Comparison of ENCODE assay signal across 10 mouse cellular contexts in the genomic region with DNA sequence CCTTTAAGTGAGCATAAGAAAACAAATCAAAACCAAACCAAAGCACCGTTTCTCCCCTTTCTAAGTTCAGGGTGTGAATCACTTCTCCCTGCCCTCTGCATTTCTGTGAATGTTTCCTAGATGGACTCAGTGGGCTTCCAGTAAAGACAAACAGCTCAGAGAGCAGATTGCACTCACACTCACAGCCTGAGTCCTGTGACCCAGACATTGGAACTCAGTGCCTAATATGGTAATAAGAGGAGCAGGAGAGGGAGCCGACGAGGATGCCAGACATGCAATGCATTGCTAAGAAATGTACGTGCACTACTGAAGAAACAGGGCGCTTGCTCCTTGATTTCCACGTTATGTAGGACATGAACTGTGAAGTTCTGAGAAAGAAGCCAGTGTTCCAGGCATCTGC.
A peak's percentile ranks its signal among the peaks of the same experiment; 100 is the strongest.
DNase-seq lines count a peak whose midpoint lies in the region; ATAC-seq and TF ChIP-seq lines count a peak whose summit lies in the region.
"Had no signal": no experiment of that assay in that cellular context is flagged by ENCODE, and none has a peak within 500 bp of the region (broad histone marks: within the 10 kb centered on the region; RNA-seq: fewer than 3 reads in every experiment).

No protein-coding gene starts in this region.

- ATAC-seq in kidney, postnatal 0 days (replicated peaks; ENCODE audit: low FRiP score, low read depth), result no peak
- ATAC-seq in intestine, embryonic 15.5 days, result 0 out of 2 replicates have a peak, but pooled peaks have one; percentile 40
- ATAC-seq in stomach, embryonic 14.5 days (ENCODE audit: insufficient number of reproducible peaks, insufficient read depth, low FRiP score, low read depth), result no peak

- intact Hi-C loops in gastrocnemius, postnatal 14 days (cut with DNase I; ENCODE audit: low total_unique reads), result no loop called here

- peak overlapping the region; percentile 61 for H3K27ac ChIP-seq in kidney, postnatal 0 days
- H3K27ac ChIP-seq in embryonic facial prominence, embryonic 10.5 days (replicated peaks), result no peak overlapping the region
- peak overlapping the region; percentile 42 for H3K27ac ChIP-seq in intestine, embryonic 15.5 days
- H3K27ac ChIP-seq in stomach, embryonic 14.5 days (ENCODE audit: low read length), result peak overlapping the region; percentile 22; the same call in 1 of the 2 replicates
- H3K27ac ChIP-seq: hindbrain, embryonic 10.5 days had no signal

- H3K9me3 ChIP-seq in kidney, postnatal 0 days (replicated peaks; ENCODE audit: low read length), result no peaks in the 10 kb centered on the region
- H3K9me3 ChIP-seq in embryonic facial prominence, embryonic 10.5 days, result no peaks in the 10 kb centered on the region
- no peaks in the 10 kb centered on the region for H3K9me3 ChIP-seq in intestine, embryonic 15.5 days
- H3K9me3 ChIP-seq in stomach, embryonic 14.5 days (ENCODE audit: control insufficient read depth, low read depth, low read length), result no peaks in the 10 kb centered on the region
- H3K9me3 ChIP-seq: hindbrain, embryonic 10.5 days had no signal

- peaks cover 34% of the 10 kb centered on the region for H3K4me1 ChIP-seq in kidney, postnatal 0 days (replicated peaks; ENCODE audit: insufficient read depth, low read length)
- H3K4me1 ChIP-seq in embryonic facial prominence, embryonic 10.5 days, result peaks cover 53% of the 10 kb centered on the region
- H3K4me1 ChIP-seq in intestine, embryonic 15.5 days (replicated peaks), result peaks cover 39% of the 10 kb centered on the region
- peaks cover 31% of the 10 kb centered on the region for H3K4me1 ChIP-seq in stomach, embryonic 14.5 days (ENCODE audit: control insufficient read depth, insufficient read depth, low read length)

- no peaks in the 10 kb centered on the region for H3K36me3 ChIP-seq in kidney, postnatal 0 days (ENCODE audit: insufficient read depth, low read length)
- H3K36me3 ChIP-seq in embryonic facial prominence, embryonic 10.5 days (replicated peaks), result no peaks in the 10 kb centered on the region
- no peaks in the 10 kb centered on the region for H3K36me3 ChIP-seq in intestine, embryonic 15.5 days
- H3K36me3 ChIP-seq in stomach, embryonic 14.5 days (ENCODE audit: control insufficient read depth, insufficient read depth, low read length), result no peaks in the 10 kb centered on the region
- H3K36me3 ChIP-seq: hindbrain, embryonic 10.5 days had no signal

- WGBS in kidney, postnatal 0 days, result 30% methylated on average over 6 of the region's 6 CpGs
- 56% methylated on average over 6 of the region's 6 CpGs for WGBS in embryonic facial prominence, embryonic 10.5 days
- 38% methylated on average over 6 of the region's 6 CpGs for WGBS in intestine, embryonic 15.5 days
- WGBS in stomach, embryonic 14.5 days, result 45% methylated on average over 6 of the region's 6 CpGs

- no peak for TF ChIP-seq CTCF in kidney, postnatal 0 days (IDR thresholded peaks at IDR 0.05; ENCODE audit: low read depth)

- H3K9ac ChIP-seq in kidney, postnatal 0 days (ENCODE audit: low read depth, low read length), result no peak overlapping the region
- no peak overlapping the region for H3K9ac ChIP-seq in intestine, embryonic 15.5 days
- no peak overlapping the region for H3K9ac ChIP-seq in stomach, embryonic 14.5 days (replicated peaks; ENCODE audit: low read depth, low read length)

- DNase-seq in kidney, postnatal 0 days (ENCODE audit: low spot score), result no peak
- no peak for DNase-seq in kidney, adult 8-10 months
- peak; percentile 20 for DNase-seq in embryonic facial prominence, embryonic 10.5 days (ENCODE audit: low spot score)
- DNase-seq in T-cell, adult 2 months (ENCODE audit: low spot score), result no peak
- no peak for DNase-seq in gastrocnemius, postnatal 14 days
- DNase-seq in cerebellum, adult 11-12 months, result no peak
- DNase-seq: adrenal gland, postnatal 14 days had no signal

- no peak overlapping the region for H3K4me2 ChIP-seq in kidney, postnatal 0 days (ENCODE audit: low read length)
- no peak overlapping the region for H3K4me2 ChIP-seq in intestine, embryonic 15.5 days (replicated peaks)
- H3K4me2 ChIP-seq in stomach, embryonic 14.5 days (replicated peaks; ENCODE audit: low read depth, low read length), result no peak overlapping the region

- H3K27me3 ChIP-seq in kidney, postnatal 0 days (ENCODE audit: insufficient read depth, low read length), result no peaks in the 10 kb centered on the region
- H3K27me3 ChIP-seq in embryonic facial prominence, embryonic 10.5 days (replicated peaks; ENCODE audit: low read depth, poor library complexity, severe bottlenecking), result no peaks in the 10 kb centered on the region
- no peaks in the 10 kb centered on the region for H3K27me3 ChIP-seq in intestine, embryonic 15.5 days (replicated peaks)
- no peaks in the 10 kb centered on the region for H3K27me3 ChIP-seq in stomach, embryonic 14.5 days (ENCODE audit: control insufficient read depth, insufficient read depth, low read length)

- no peak overlapping the region for H3K4me3 ChIP-seq in kidney, postnatal 0 days (replicated peaks; ENCODE audit: low read depth, low read length)
- no peak overlapping the region for H3K4me3 ChIP-seq in embryonic facial prominence, embryonic 10.5 days
- H3K4me3 ChIP-seq in intestine, embryonic 15.5 days (replicated peaks), result no peak overlapping the region
- no peak overlapping the region for H3K4me3 ChIP-seq in stomach, embryonic 14.5 days (ENCODE audit: low read depth, low read length)
- H3K4me3 ChIP-seq: hindbrain, embryonic 10.5 days had no signal
